Mouse (Mus musculus) testis, adult 2 months (tissue): Measurements from ENCODE around the gene Crhbp. TPM values are rescaled to one million over a fixed set of nuclear protein-coding genes. Genes with fewer than 3 reads are reported as not detected.

Source experiments
- H3K27ac ChIP-seq: fragments of 200-500 bp; 2 replicates; pipeline ENCODE4 v1.5.1; 2012; ENCODE audit warnings: low read depth, low read length; ENCODE audit not compliant: control insufficient read depth, insufficient read depth
- H3K27me3 ChIP-seq: fragments of 200-500 bp; 2 replicates; pipeline ENCODE4 v1.6.1; 2012; ENCODE audit warnings: mild to moderate bottlenecking, low read length, moderate library complexity; ENCODE audit not compliant: control insufficient read depth, insufficient read depth
- H3K36me3 ChIP-seq: fragments of 200-500 bp; 2 replicates; pipeline ENCODE4 v1.6.1; 2012; ENCODE audit warnings: mild to moderate bottlenecking, low read length; ENCODE audit not compliant: control insufficient read depth, insufficient read depth
- H3K4me1 ChIP-seq: fragments of 200-500 bp; 2 replicates; pipeline ENCODE4 v1.6.1; 2012; ENCODE audit warnings: low read length; ENCODE audit not compliant: control insufficient read depth, insufficient read depth
- H3K4me3 ChIP-seq: fragments of 200-500 bp; 2 replicates; pipeline ENCODE4 v1.5.1; 2012; ENCODE audit warnings: low read depth, mild to moderate bottlenecking, low read length, moderate library complexity, mixed read lengths; ENCODE audit not compliant: control insufficient read depth
- CTCF ChIP-seq: fragments of 200-500 bp; IDR thresholded peaks from 2 replicates; pipeline ENCODE4 v1.5.1; 2012; ENCODE audit warnings: low read depth, mild to moderate bottlenecking, inconsistent platforms, low read length, moderate library complexity; ENCODE audit not compliant: control insufficient read depth, insufficient read depth, insufficient replicate concordance
- POLR2A ChIP-seq: fragments of 200-500 bp; IDR thresholded peaks from 2 replicates; pipeline ENCODE4 v1.6.1; 2012; ENCODE audit warnings: low read depth, mild to moderate bottlenecking, inconsistent platforms, low read length, moderate library complexity; ENCODE audit not compliant: control insufficient read depth
- polyA plus RNA-seq: library from polyadenylated mRNA; depleted of rRNA; stranded (reverse); fragments of >200 nt; gene quantifications from 2 replicates; pipeline ENCODE4 v1.2.3, GENCODE M21; 2012; rRNA removed

The Crhbp gene
- 0.10 and 0.25 TPM in 2 replicates for polyA plus RNA-seq

GRCm38 (mm10) chr13:95444824-95445223, at the start of gene Crhbp:
TSS of gene Crhbp (minus strand) at chr13:95444924.
- no peaks in the 10 kb centered on the region; the same call in 1 of the 2 replicates for H3K27me3 ChIP-seq
- no peak within 1 kb of the TSS for H3K27ac ChIP-seq
- TF ChIP-seq POLR2A = no peak
- TF ChIP-seq CTCF = no peak

GRCm38 (mm10) chr13:95493296-95493695, 48.6 kb upstream of the Crhbp start:
- Histone ChIP-seq H3K27ac (no peak overlapping the region), H3K4me3 (no peak overlapping the region), H3K4me1 (no peaks in the 10 kb centered on the region; the same call in 1 of the 2 replicates), H3K27me3 (no peaks in the 10 kb centered on the region), H3K36me3 (no peaks in the 10 kb centered on the region)
- no peak for TF ChIP-seq POLR2A
- no peak for TF ChIP-seq CTCF

More at GRCm38 (mm10) chr13:95444824-95445223, at the start of gene Crhbp:
- Histone ChIP-seq H3K36me3 (no peaks in the 10 kb centered on the region), H3K4me3 (peak within 1 kb of the TSS; percentile 44; the same call in 1 of the 2 replicates), H3K4me1 (peaks cover 7% of the 10 kb centered on the region)

GRCm38 (mm10) chr13:95491327-95491726, 46.6 kb upstream of the Crhbp start:
- no peaks in the 10 kb centered on the region for H3K27me3 ChIP-seq
- H3K27ac ChIP-seq = no peak overlapping the region
- TF ChIP-seq CTCF (no peak), POLR2A (no peak)
- H3K4me3 ChIP-seq = no peak overlapping the region
- no peaks in the 10 kb centered on the region for H3K36me3 ChIP-seq
- no peaks in the 10 kb centered on the region; the same call in 1 of the 2 replicates for H3K4me1 ChIP-seq

- Histone ChIP-seq H3K27me3 (no peaks in the 10 kb centered on the region), H3K27ac (no peak overlapping the region), H3K36me3 (no peaks in the 10 kb centered on the region), H3K4me1 (no peaks in the 10 kb centered on the region), H3K4me3 (no peak overlapping the region)
- no peak for TF ChIP-seq CTCF
- TF ChIP-seq POLR2A = no peak
These were observed 39.9 kb upstream of the Crhbp start for GRCm38 (mm10) chr13:95484664-95485063.

- peaks cover 2% of the 10 kb centered on the region; the same call in 1 of the 2 replicates for H3K4me1 ChIP-seq
These were observed 36.7 kb upstream of the Crhbp start for GRCm38 (mm10) chr13:95481428-95481827.

GRCm38 (mm10) chr13:95478671-95479413, 34.1 kb upstream of the Crhbp start, which contains the start of gene S100z:
TSS of gene S100z (minus strand) at chr13:95478721.
- no peaks in the 10 kb centered on the region for H3K36me3 ChIP-seq

More at GRCm38 (mm10) chr13:95481428-95481827, 36.7 kb upstream of the Crhbp start:
- no peaks in the 10 kb centered on the region for H3K36me3 ChIP-seq
- TF ChIP-seq POLR2A (no peak), CTCF (peak; percentile 61; the same call in 1 of the 2 replicates)
- no peaks in the 10 kb centered on the region for H3K27me3 ChIP-seq
- H3K4me3 ChIP-seq = no peak overlapping the region
- no peak overlapping the region for H3K27ac ChIP-seq

GRCm38 (mm10) chr13:95477173-95477572, 32.4 kb upstream of the Crhbp start:
- no peaks in the 10 kb centered on the region for H3K27me3 ChIP-seq
- TF ChIP-seq CTCF (no peak), POLR2A (no peak)

More at GRCm38 (mm10) chr13:95478671-95479413, 34.1 kb upstream of the Crhbp start, which contains the start of gene S100z:
- Histone ChIP-seq H3K4me3 (no peak within 1 kb of the TSS), H3K4me1 (peaks cover 2% of the 10 kb centered on the region; the same call in 1 of the 2 replicates), H3K27me3 (no peaks in the 10 kb centered on the region), H3K27ac (no peak within 1 kb of the TSS)
- TF ChIP-seq CTCF (no peak), POLR2A (no peak)

More at GRCm38 (mm10) chr13:95477173-95477572, 32.4 kb upstream of the Crhbp start:
- Histone ChIP-seq H3K4me1 (peaks cover 2% of the 10 kb centered on the region; the same call in 1 of the 2 replicates), H3K27ac (no peak overlapping the region), H3K4me3 (no peak overlapping the region), H3K36me3 (no peaks in the 10 kb centered on the region)
